36 mouse cellular contexts compared by ENCODE assay signal in the genomic region with DNA sequence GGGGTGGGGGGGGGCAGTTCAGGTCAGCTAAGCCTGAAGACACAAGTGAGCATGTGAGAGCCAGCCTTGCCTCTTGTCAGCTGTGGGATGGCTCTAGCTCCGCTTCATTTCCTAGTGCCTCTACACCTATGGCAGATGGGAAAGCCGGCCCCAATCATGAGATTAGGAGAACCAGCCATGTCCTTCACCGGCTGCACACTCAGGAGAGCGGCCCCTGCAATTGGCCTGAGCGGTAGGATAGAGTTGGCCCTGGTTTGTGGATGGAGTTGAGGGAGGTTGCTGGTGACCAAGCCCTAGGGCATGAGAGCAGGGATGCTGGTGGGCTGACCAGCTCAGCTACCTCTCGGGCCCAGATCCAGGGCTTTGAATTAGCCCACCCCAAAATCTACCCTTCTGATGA. TPM values are rescaled to one million over a fixed set of nuclear protein-coding genes. Genes with fewer than 3 reads are reported as not detected.
"Had no signal": no experiment of that assay in that cellular context is flagged by ENCODE, and none has a peak within 500 bp of the region (broad histone marks: within the 10 kb centered on the region; RNA-seq: fewer than 3 reads in every experiment).

No protein-coding gene starts in this region.

- H3K9me3 ChIP-seq: embryonic facial prominence, embryonic 10.5 days; embryonic facial prominence, embryonic 12.5 days; embryonic facial prominence, embryonic 13.5 days; embryonic facial prominence, embryonic 15.5 days; forebrain, embryonic 10.5 days; forebrain, embryonic 12.5 days; forebrain, embryonic 13.5 days; forebrain, embryonic 15.5 days had no signal

- H3K4me3 ChIP-seq: embryonic facial prominence, embryonic 10.5 days; embryonic facial prominence, embryonic 12.5 days; embryonic facial prominence, embryonic 13.5 days; embryonic facial prominence, embryonic 15.5 days; erythroblast, embryonic 14.5 days; forebrain, embryonic 10.5 days; forebrain, embryonic 12.5 days; forebrain, embryonic 13.5 days; forebrain, embryonic 15.5 days; gastrocnemius, adult 2 months had no signal

- ATAC-seq: forebrain, embryonic 13.5 days; forebrain, embryonic 14.5 days; forebrain, embryonic 15.5 days; forebrain, embryonic 16.5 days; forebrain, postnatal 0 days had no signal

- H3K36me3 ChIP-seq: embryonic facial prominence, embryonic 10.5 days; embryonic facial prominence, embryonic 12.5 days; embryonic facial prominence, embryonic 13.5 days; embryonic facial prominence, embryonic 15.5 days; forebrain, embryonic 10.5 days; forebrain, embryonic 12.5 days; forebrain, embryonic 15.5 days had no signal

- H3K9ac ChIP-seq: embryonic facial prominence, embryonic 12.5 days; embryonic facial prominence, embryonic 13.5 days; embryonic facial prominence, embryonic 15.5 days; forebrain, embryonic 12.5 days; forebrain, embryonic 13.5 days; forebrain, embryonic 15.5 days; forebrain, postnatal 0 days had no signal

- H3K27ac ChIP-seq: embryonic facial prominence, embryonic 10.5 days; embryonic facial prominence, embryonic 12.5 days; embryonic facial prominence, embryonic 13.5 days; embryonic facial prominence, embryonic 15.5 days; forebrain, embryonic 10.5 days; forebrain, embryonic 12.5 days; forebrain, embryonic 13.5 days; forebrain, embryonic 15.5 days; gastrocnemius, adult 2 months had no signal

- DNase-seq: cerebellum, adult 18-20 months; cerebellum, adult 2 months; cerebellum, adult 8-10 months; cerebellum, adult 9-10 months; cerebellum, adult 9-11 months; cerebellum, postnatal 10 days; cerebellum, postnatal 14 days; cerebellum, postnatal 25 days; cerebellum, postnatal 36 days; embryo, embryonic 11 days; forebrain, postnatal 0 days; gastrocnemius, adult 2 months; gastrocnemius, postnatal 10 days; gastrocnemius, postnatal 14 days; gastrocnemius, postnatal 25 days; gastrocnemius, postnatal 36 days; heart, adult 18-20 months had no signal

- H3K4me1 ChIP-seq: embryonic facial prominence, embryonic 10.5 days; embryonic facial prominence, embryonic 12.5 days; embryonic facial prominence, embryonic 13.5 days; embryonic facial prominence, embryonic 15.5 days; forebrain, embryonic 10.5 days; forebrain, embryonic 12.5 days; forebrain, embryonic 13.5 days; forebrain, embryonic 15.5 days had no signal

- H3K27me3 ChIP-seq: embryonic facial prominence, embryonic 12.5 days; embryonic facial prominence, embryonic 13.5 days; embryonic facial prominence, embryonic 15.5 days; forebrain, embryonic 15.5 days had no signal

- H3K4me2 ChIP-seq: embryonic facial prominence, embryonic 12.5 days; embryonic facial prominence, embryonic 13.5 days; embryonic facial prominence, embryonic 15.5 days; forebrain, embryonic 12.5 days; forebrain, embryonic 13.5 days; forebrain, embryonic 15.5 days had no signal

RNA-seq across cellular contexts. Expression of gene Fam205c, which starts 14.8 kb away (rescaled TPM):
- total RNA-seq: common myeloid progenitor, adult 5-6 weeks; forebrain, postnatal 0 days; gastrocnemius, postnatal 4 days; granulocyte monocyte progenitor cell, adult 5-6 weeks had no signal
- polyA plus RNA-seq: cortical plate, adult 2 months; embryonic facial prominence, embryonic 11.5 days; erythroblast, embryonic 14.5 days had no signal

RNA-seq across cellular contexts. Expression of gene Phf24, which starts 27.7 kb away (rescaled TPM):
- polyA plus RNA-seq: erythroblast, embryonic 14.5 days had no signal

RNA-seq across cellular contexts. Expression of gene Gm12394, which starts 32.2 kb away (rescaled TPM):
- total RNA-seq: common myeloid progenitor, adult 5-6 weeks; forebrain, postnatal 0 days; gastrocnemius, adult 2 months; gastrocnemius, adult 8-10 months; gastrocnemius, postnatal 10 days; gastrocnemius, postnatal 14 days; gastrocnemius, postnatal 25 days; gastrocnemius, postnatal 36 days; granulocyte monocyte progenitor cell, adult 5-6 weeks; heart, adult 18-20 months had no signal
- polyA plus RNA-seq: embryonic facial prominence, embryonic 10.5 days; erythroblast, embryonic 14.5 days had no signal

RNA-seq across cellular contexts. Expression of gene Fam205a1, which starts 35.1 kb away (rescaled TPM):
- total RNA-seq: common myeloid progenitor, adult 5-6 weeks; forebrain, postnatal 0 days; gastrocnemius, adult 18-20 months; gastrocnemius, adult 2 months; gastrocnemius, adult 8-10 months; gastrocnemius, postnatal 10 days; gastrocnemius, postnatal 14 days; gastrocnemius, postnatal 25 days; gastrocnemius, postnatal 36 days; granulocyte monocyte progenitor cell, adult 5-6 weeks; heart, adult 18-20 months had no signal
- polyA plus RNA-seq: embryonic facial prominence, embryonic 10.5 days; embryonic facial prominence, embryonic 11.5 days; embryonic facial prominence, embryonic 13.5 days; embryonic facial prominence, embryonic 14.5 days; embryonic facial prominence, embryonic 15.5 days; erythroblast, embryonic 14.5 days; forebrain, embryonic 12.5 days; forebrain, embryonic 13.5 days; forebrain, embryonic 14.5 days had no signal
